Mouse (Mus musculus) bone marrow macrophage, adult 2 months (primary cell): ENCODE results near the gene Gm9112.
"Not testable (repeated sequence)": the region's sequence is repeated elsewhere in the genome, so short reads cannot be mapped to it uniquely, and the experiment has no call there.

Source experiments
- CTCF ChIP-seq: IDR thresholded peaks from 2 replicates; pipeline ENCODE4 v1.5.1; 2012; ENCODE audit warnings: low read depth, mild to moderate bottlenecking, low read length, moderate library complexity
- POLR2A ChIP-seq: IDR thresholded peaks from 2 replicates; pipeline ENCODE4 v1.6.1; 2012; ENCODE audit warnings: mild to moderate bottlenecking, low read depth, low read length, borderline replicate concordance

DNA sequence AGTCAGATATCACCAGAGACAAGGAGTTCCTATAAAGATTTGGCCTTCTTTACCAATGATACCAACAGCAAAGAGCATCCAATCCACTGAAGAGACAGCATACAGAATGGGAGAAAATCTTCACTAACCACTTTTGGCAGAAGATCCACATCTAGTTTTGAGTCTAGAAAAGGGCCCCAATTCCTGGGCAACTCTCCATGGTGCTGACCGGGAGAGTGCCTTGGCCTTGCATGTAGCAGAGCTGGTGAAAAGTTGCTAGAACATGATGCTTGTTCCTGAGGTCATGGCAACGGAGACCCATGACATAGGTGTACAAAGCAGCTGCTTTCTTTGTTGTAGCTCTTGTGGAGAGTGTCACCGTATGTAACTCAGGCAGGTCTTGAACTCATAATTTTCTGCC lies 6.8 kb downstream of the Gm9112 start:
- TF ChIP-seq CTCF, POLR2A: not testable (repeated sequence)
